Mouse (Mus musculus): ENCODE results near the gene Zbtb38. TPM values are rescaled to one million over a fixed set of nuclear protein-coding genes. Genes with fewer than 3 reads are reported as not detected.
A peak's percentile ranks its signal among the peaks of the same experiment; 100 is the strongest.

Zbtb38 gene
- polyA plus RNA-seq, 1 experiment, result 14.8 TPM

- H3K4me1 ChIP-seq (ENCODE audit: control insufficient read depth, insufficient read depth, low read length), result no peaks in the 10 kb centered on the region
- WGBS, result 80% methylated on average over 2 of the region's 2 CpGs
- H3K4me3 ChIP-seq (replicated peaks; ENCODE audit: control insufficient read depth, low read depth, low read length), result no peak overlapping the region
- H3K27ac ChIP-seq (ENCODE audit: control insufficient read depth, insufficient read depth, low read depth, low read length, poor library complexity), result no peak overlapping the region
- no peak for TF ChIP-seq POLR2A (IDR thresholded peaks at IDR 0.05; ENCODE audit: borderline replicate concordance, control insufficient read depth, low read depth, low read length)
- no peak for TF ChIP-seq CTCF (IDR thresholded peaks at IDR 0.05; ENCODE audit: control insufficient read depth, insufficient read depth, low read length)
These were observed 80.2 kb downstream of the Zbtb38 start for GRCm38 (mm10) chr9:96672466-96672865.

DNA sequence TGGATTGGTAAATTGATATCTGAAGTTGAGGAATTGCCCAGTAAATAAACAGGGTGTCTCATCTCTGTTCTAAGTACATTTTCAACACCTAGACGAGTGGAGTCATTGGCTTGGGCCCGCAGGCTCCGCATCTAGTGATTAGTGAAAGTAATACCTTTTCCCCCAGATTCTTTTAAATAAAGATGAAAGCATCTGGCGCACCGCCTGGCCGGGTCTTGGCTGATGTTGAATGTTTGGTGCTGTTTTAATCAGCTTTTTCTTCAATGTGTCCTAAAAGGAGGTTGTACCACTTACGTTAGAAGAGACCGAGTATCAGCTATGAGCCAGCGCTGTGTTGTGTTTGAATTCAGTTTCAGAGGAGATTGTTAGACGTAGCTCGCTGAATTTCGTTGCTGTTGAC lies 81.4 kb downstream of the Zbtb38 start:
- Histone ChIP-seq H3K4me1 (ENCODE audit: control insufficient read depth, insufficient read depth, low read length) (no peaks in the 10 kb centered on the region), H3K4me3 (replicated peaks; ENCODE audit: control insufficient read depth, low read depth, low read length) (no peak overlapping the region), H3K27ac (ENCODE audit: control insufficient read depth, insufficient read depth, low read depth, low read length, poor library complexity) (no peak overlapping the region)
- WGBS, result 94% methylated on average over 12 of the region's 12 CpGs
- TF ChIP-seq POLR2A (IDR thresholded peaks at IDR 0.05; ENCODE audit: borderline replicate concordance, control insufficient read depth, low read depth, low read length), result no peak
- TF ChIP-seq CTCF (IDR thresholded peaks at IDR 0.05; ENCODE audit: control insufficient read depth, insufficient read depth, low read length), result no peak

GRCm38 (mm10) chr9:96669877-96670276 lies 82.8 kb downstream of the Zbtb38 start:
- no peaks in the 10 kb centered on the region for H3K4me1 ChIP-seq (ENCODE audit: control insufficient read depth, insufficient read depth, low read length)
- peak overlapping the region; percentile 61 for H3K4me3 ChIP-seq (replicated peaks; ENCODE audit: control insufficient read depth, low read depth, low read length)
- under 1% methylated on average over 15 of the region's 15 CpGs for WGBS
- H3K27ac ChIP-seq (ENCODE audit: control insufficient read depth, insufficient read depth, low read depth, low read length, poor library complexity), result no peak overlapping the region
- TF ChIP-seq POLR2A (IDR thresholded peaks at IDR 0.05; ENCODE audit: borderline replicate concordance, control insufficient read depth, low read depth, low read length) (peak; percentile 67), CTCF (IDR thresholded peaks at IDR 0.05; ENCODE audit: control insufficient read depth, insufficient read depth, low read length) (peak; percentile 90)

DNA sequence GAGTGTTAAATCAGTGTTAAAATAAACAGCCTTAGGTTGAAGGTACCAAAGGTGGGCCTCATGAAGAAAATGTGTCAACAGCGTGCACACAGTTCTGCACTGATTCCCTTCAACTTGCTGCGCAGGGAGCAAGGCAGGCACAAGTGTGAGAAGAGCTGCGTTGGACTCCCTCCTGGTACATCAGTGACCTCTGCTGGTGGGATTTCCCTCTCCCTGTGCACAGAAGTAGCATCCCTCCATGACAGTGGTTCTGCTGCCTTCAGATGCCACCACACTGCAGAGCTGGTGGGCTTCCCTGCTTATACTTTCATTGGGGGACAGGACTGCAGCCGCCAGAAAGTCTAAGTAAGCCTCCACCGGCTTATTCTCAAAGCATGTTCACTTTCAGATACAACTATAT lies 84.0 kb downstream of the Zbtb38 start:
- no peak for TF ChIP-seq POLR2A (IDR thresholded peaks at IDR 0.05; ENCODE audit: borderline replicate concordance, control insufficient read depth, low read depth, low read length)
- peak; percentile 83 for TF ChIP-seq CTCF (IDR thresholded peaks at IDR 0.05; ENCODE audit: control insufficient read depth, insufficient read depth, low read length)
- 47% methylated on average over 5 of the region's 5 CpGs for WGBS
- Histone ChIP-seq H3K4me3 (replicated peaks; ENCODE audit: control insufficient read depth, low read depth, low read length) (no peak overlapping the region), H3K27ac (ENCODE audit: control insufficient read depth, insufficient read depth, low read depth, low read length, poor library complexity) (no peak overlapping the region), H3K4me1 (ENCODE audit: control insufficient read depth, insufficient read depth, low read length) (no peaks in the 10 kb centered on the region)

DNA sequence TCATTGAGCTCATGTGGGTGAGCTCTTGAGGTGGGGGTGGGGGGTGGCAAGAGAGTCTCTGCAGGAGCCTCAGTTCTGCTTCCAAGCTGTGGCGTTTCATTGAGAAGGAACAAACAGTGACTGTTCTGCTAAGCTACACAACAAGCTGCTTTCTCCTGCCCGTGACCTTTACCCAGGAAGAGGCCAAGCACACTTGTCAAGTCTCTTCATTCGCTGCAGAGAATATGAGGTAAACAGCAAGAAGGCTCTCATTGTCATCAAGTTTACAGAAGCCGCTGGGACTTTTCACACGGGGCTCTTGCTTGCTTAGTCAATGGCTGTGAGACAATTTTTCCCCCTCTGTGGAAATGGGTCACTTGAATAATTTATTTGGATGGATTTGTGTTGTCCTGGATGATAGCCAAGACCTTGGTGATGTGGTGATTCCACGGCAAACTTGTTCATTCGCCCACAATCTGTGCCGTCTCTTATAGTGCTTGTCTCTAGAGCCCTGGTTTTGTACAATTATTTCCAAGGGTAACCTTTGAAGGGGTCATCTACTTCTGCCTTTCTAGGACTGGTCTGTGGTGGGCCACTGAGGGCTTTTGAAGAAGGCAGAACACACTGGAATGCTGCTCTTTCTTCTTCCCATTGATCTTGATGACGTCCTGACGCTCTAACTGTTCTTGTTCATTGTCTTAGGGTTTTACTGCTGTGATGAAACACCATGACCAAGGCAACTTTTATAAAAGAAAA lies 92.0 kb downstream of the Zbtb38 start:
- 84% methylated on average over 10 of the region's 10 CpGs for WGBS
- Histone ChIP-seq H3K4me3 (replicated peaks; ENCODE audit: control insufficient read depth, low read depth, low read length) (no peak overlapping the region), H3K4me1 (ENCODE audit: control insufficient read depth, insufficient read depth, low read length) (no peaks in the 10 kb centered on the region), H3K27ac (ENCODE audit: control insufficient read depth, insufficient read depth, low read depth, low read length, poor library complexity) (no peak overlapping the region)
- no peak for TF ChIP-seq POLR2A (IDR thresholded peaks at IDR 0.05; ENCODE audit: borderline replicate concordance, control insufficient read depth, low read depth, low read length)
- no peak for TF ChIP-seq CTCF (IDR thresholded peaks at IDR 0.05; ENCODE audit: control insufficient read depth, insufficient read depth, low read length)

DNA sequence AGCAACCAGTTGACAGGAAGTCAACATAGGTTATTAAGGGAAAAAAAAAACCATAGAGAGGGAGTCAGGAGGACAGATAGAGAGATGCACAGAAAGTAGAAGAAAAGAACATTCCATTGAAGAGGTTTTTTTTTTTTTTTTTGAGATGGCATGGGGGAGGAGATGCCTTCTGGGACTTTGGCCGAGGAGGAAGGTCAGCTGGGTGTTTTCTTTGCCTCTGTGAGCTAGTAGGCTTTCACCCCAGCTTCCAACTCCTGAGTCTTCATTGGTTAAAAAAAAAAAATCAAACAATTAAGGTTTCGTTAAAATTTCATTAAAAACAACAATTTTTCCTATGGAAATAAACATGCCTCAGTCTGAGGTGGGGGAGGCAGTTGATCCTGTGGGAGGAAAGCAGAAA lies 92.8 kb downstream of the Zbtb38 start:
- TF ChIP-seq CTCF (IDR thresholded peaks at IDR 0.05; ENCODE audit: control insufficient read depth, insufficient read depth, low read length), result no peak
- TF ChIP-seq POLR2A (IDR thresholded peaks at IDR 0.05; ENCODE audit: borderline replicate concordance, control insufficient read depth, low read depth, low read length), result no peak
- Histone ChIP-seq H3K4me1 (ENCODE audit: control insufficient read depth, insufficient read depth, low read length) (no peaks in the 10 kb centered on the region), H3K4me3 (replicated peaks; ENCODE audit: control insufficient read depth, low read depth, low read length) (no peak overlapping the region), H3K27ac (ENCODE audit: control insufficient read depth, insufficient read depth, low read depth, low read length, poor library complexity) (no peak overlapping the region)
- WGBS, result 68% methylated on average over 2 of the region's 2 CpGs

GRCm38 (mm10) chr9:96653538-96653937 lies 99.1 kb downstream of the Zbtb38 start:
- no peak overlapping the region for H3K4me3 ChIP-seq (replicated peaks; ENCODE audit: control insufficient read depth, low read depth, low read length)
- peaks cover 7% of the 10 kb centered on the region; the same call in 1 of the 2 replicates for H3K4me1 ChIP-seq (ENCODE audit: control insufficient read depth, insufficient read depth, low read length)
- 22% methylated on average over 4 of the region's 4 CpGs for WGBS
- no peak overlapping the region for H3K27ac ChIP-seq (ENCODE audit: control insufficient read depth, insufficient read depth, low read depth, low read length, poor library complexity)
- TF ChIP-seq POLR2A (IDR thresholded peaks at IDR 0.05; ENCODE audit: borderline replicate concordance, control insufficient read depth, low read depth, low read length) (no peak), CTCF (IDR thresholded peaks at IDR 0.05; ENCODE audit: control insufficient read depth, insufficient read depth, low read length) (no peak)

- 21% methylated on average over 6 of the region's 6 CpGs for WGBS
- peaks cover 7% of the 10 kb centered on the region; the same call in 1 of the 2 replicates for H3K4me1 ChIP-seq (ENCODE audit: control insufficient read depth, insufficient read depth, low read length)
- peak; percentile 40; the same call in 1 of the 2 replicates for TF ChIP-seq CTCF (IDR thresholded peaks at IDR 0.05; ENCODE audit: control insufficient read depth, insufficient read depth, low read length)
- no peak for TF ChIP-seq POLR2A (IDR thresholded peaks at IDR 0.05; ENCODE audit: borderline replicate concordance, control insufficient read depth, low read depth, low read length)
- H3K4me3 ChIP-seq (replicated peaks; ENCODE audit: control insufficient read depth, low read depth, low read length), result no peak overlapping the region
- no peak overlapping the region for H3K27ac ChIP-seq (ENCODE audit: control insufficient read depth, insufficient read depth, low read depth, low read length, poor library complexity)
These were observed 99.9 kb downstream of the Zbtb38 start for GRCm38 (mm10) chr9:96652763-96653162.
